Mouse (Mus musculus) hindbrain, embryonic 11.5 days (tissue): Measurements from ENCODE around the gene Afg3l1. TPM values are rescaled to one million over a fixed set of nuclear protein-coding genes. Genes with fewer than 3 reads are reported as not detected.
"Not testable (repeated sequence)": the region's sequence is repeated elsewhere in the genome, so short reads cannot be mapped to it uniquely, and the experiment has no call there.

ENCODE experiments used
- ATAC-seq: fragments of 200-750 bp; cut with Nextera tagmentation; 2 replicates; pipeline ENCODE4 v1.8.0; 2017; ENCODE audit warnings: mild to moderate bottlenecking, moderate TSS enrichment, moderate library complexity; ENCODE audit not compliant: low FRiP score
- DNase-seq: peaks from one replicate; pipeline ENCODE4 v3.0.0-alpha.2; 2015; ENCODE audit warnings: low spot score
- H3K27ac ChIP-seq: fragments of 300-500 bp; sonication (generic); 2 replicates; pipeline ENCODE4 v1.5.1; 2014; ENCODE audit warnings: mild to moderate bottlenecking, low read depth, low read length
- H3K27me3 ChIP-seq: fragments of 300-500 bp; sonication (generic); 2 replicates; pipeline ENCODE4 v1.6.1; 2014; ENCODE audit warnings: mild to moderate bottlenecking, low read length, moderate library complexity, mixed read lengths; ENCODE audit not compliant: control insufficient read depth, insufficient read depth
- H3K36me3 ChIP-seq: fragments of 300-500 bp; sonication (generic); 2 replicates; pipeline ENCODE4 v1.6.1; 2014; ENCODE audit warnings: mild to moderate bottlenecking, low read length, moderate library complexity, mixed read lengths; ENCODE audit not compliant: control insufficient read depth, insufficient read depth
- H3K4me1 ChIP-seq: fragments of 300-500 bp; sonication (generic); replicated peaks from 2 replicates; pipeline ENCODE4 v1.6.1; 2014; ENCODE audit warnings: low read length, mixed read lengths; ENCODE audit not compliant: control insufficient read depth, insufficient read depth
- H3K4me2 ChIP-seq: fragments of 300-500 bp; sonication (generic); replicated peaks from 2 replicates; pipeline ENCODE4 v1.6.1; 2014; ENCODE audit warnings: mild to moderate bottlenecking, low read depth, low read length
- H3K4me3 ChIP-seq: fragments of 300-500 bp; sonication (generic); 2 replicates; pipeline ENCODE4 v1.5.1; 2014; ENCODE audit warnings: low read depth, low read length
- H3K9ac ChIP-seq: fragments of 300-500 bp; sonication (generic); 2 replicates; pipeline ENCODE4 v1.6.1; 2014; ENCODE audit warnings: low read depth, low read length
- H3K9me3 ChIP-seq: fragments of 300-500 bp; sonication (generic); 2 replicates; pipeline ENCODE4 v1.6.1; 2016; ENCODE audit warnings: low read length; ENCODE audit not compliant: control insufficient read depth
- WGBS: fragments of 180-500 bp; shearing (Covaris S2); extraction: QIAGEN DNeasy Blood & Tissue Kit; methylation state at CpG from one replicate; pipeline ENCODE4 v1.1.7; 2014; 5-methylcytosine and 5-hydroxymethylcytosine counted together
- polyA plus RNA-seq: library from polyadenylated mRNA; unstranded; fragments of >200 nt; fragmentation: Nextera tagmentation; extraction: Ambion mirVana; gene quantifications from 2 replicates; pipeline ENCODE4 v1.2.1, GENCODE M21; 2014

The Afg3l1 gene
- polyA plus RNA-seq, 1 experiment from 2014 or later = 30.7 TPM

GRCm38 (mm10) chr8:123441788-123442187 lies 35.9 kb upstream of the Afg3l1 start:
- H3K9me3 ChIP-seq = no peaks in the 10 kb centered on the region
- no peak overlapping the region for H3K4me3 ChIP-seq
- no peaks in the 10 kb centered on the region; the same call in 1 of the 2 replicates for H3K4me1 ChIP-seq
- no peaks in the 10 kb centered on the region for H3K36me3 ChIP-seq
- H3K4me2 ChIP-seq = no peak overlapping the region
- no peak overlapping the region for H3K9ac ChIP-seq
- ATAC-seq (no peak), DNase-seq (no peak)
- H3K27ac ChIP-seq = no peak overlapping the region
- WGBS = 89% methylated on average over 2 of the region's 2 CpGs
- no peaks in the 10 kb centered on the region for H3K27me3 ChIP-seq

- no peak overlapping the region for H3K4me3 ChIP-seq
- no peaks in the 10 kb centered on the region for H3K36me3 ChIP-seq
- H3K27me3 ChIP-seq = no peaks in the 10 kb centered on the region
- ATAC-seq = peak; percentile 47
- H3K27ac ChIP-seq = no peak overlapping the region
- no peak overlapping the region for H3K4me2 ChIP-seq
- no peaks in the 10 kb centered on the region for H3K9me3 ChIP-seq
- H3K4me1 ChIP-seq = no peaks in the 10 kb centered on the region; the same call in 1 of the 2 replicates
- WGBS = 80% methylated on average over 5 of the region's 5 CpGs
- peak overlapping the region; percentile 70 for H3K9ac ChIP-seq
- no peak for DNase-seq
These were observed 35.4 kb upstream of the Afg3l1 start for GRCm38 (mm10) chr8:123442351-123442750.

- ATAC-seq = peak; percentile 96
- 2% methylated on average over 41 of the region's 41 CpGs for WGBS
- Histone ChIP-seq H3K4me1 (no peaks in the 10 kb centered on the region; the same call in 1 of the 2 replicates), H3K27ac (peak overlapping the region; percentile 42), H3K36me3 (no peaks in the 10 kb centered on the region), H3K27me3 (no peaks in the 10 kb centered on the region), H3K4me2 (peak overlapping the region; percentile 56), H3K9me3 (no peaks in the 10 kb centered on the region), H3K4me3 (peak overlapping the region; percentile 50), H3K9ac (peak overlapping the region; percentile 70)
- DNase-seq = peak; percentile 93
These were observed 34.7 kb upstream of the Afg3l1 start for GRCm38 (mm10) chr8:123442871-123443575.

- 51% methylated on average over 4 of the region's 4 CpGs for WGBS
- Histone ChIP-seq H3K4me1 (no peaks in the 10 kb centered on the region; the same call in 1 of the 2 replicates), H3K27ac (peak overlapping the region; percentile 42; the same call in 1 of the 2 replicates), H3K9ac (peak overlapping the region; percentile 70), H3K4me3 (peak overlapping the region; percentile 50), H3K4me2 (peak overlapping the region; percentile 56), H3K36me3 (no peaks in the 10 kb centered on the region), H3K27me3 (no peaks in the 10 kb centered on the region), H3K9me3 (no peaks in the 10 kb centered on the region)
- no peak for DNase-seq
- peak; percentile 4; the same call in 1 of the 2 replicates for ATAC-seq
These were observed 34.2 kb upstream of the Afg3l1 start for GRCm38 (mm10) chr8:123443576-123443921.

GRCm38 (mm10) chr8:123444131-123444530 lies 33.6 kb upstream of the Afg3l1 start:
- no peaks in the 10 kb centered on the region for H3K9me3 ChIP-seq
- H3K4me2 ChIP-seq = no peak overlapping the region
- no peaks in the 10 kb centered on the region; the same call in 1 of the 2 replicates for H3K4me1 ChIP-seq
- ATAC-seq = no peak
- no peaks in the 10 kb centered on the region for H3K36me3 ChIP-seq
- no peak overlapping the region for H3K4me3 ChIP-seq
- H3K27ac ChIP-seq = no peak overlapping the region
- H3K27me3 ChIP-seq = no peaks in the 10 kb centered on the region
- 90% methylated on average over 6 of the region's 6 CpGs for WGBS
- H3K9ac ChIP-seq = no peak overlapping the region
- DNase-seq = no peak

- no peak for ATAC-seq
- Histone ChIP-seq H3K4me2 (no peak overlapping the region), H3K9ac (no peak overlapping the region)
These were observed 31.7 kb upstream of the Afg3l1 start for GRCm38 (mm10) chr8:123445981-123446380.

GRCm38 (mm10) chr8:123446799-123447198 lies 30.9 kb upstream of the Afg3l1 start:
- Histone ChIP-seq H3K4me1 (no peaks in the 10 kb centered on the region; the same call in 1 of the 2 replicates), H3K27ac (no peak overlapping the region), H3K4me3 (no peak overlapping the region), H3K9ac (no peak overlapping the region), H3K36me3 (no peaks in the 10 kb centered on the region), H3K27me3 (no peaks in the 10 kb centered on the region), H3K9me3 (no peaks in the 10 kb centered on the region), H3K4me2 (no peak overlapping the region)
- DNase-seq = no peak
- ATAC-seq = no peak
- WGBS = 85% methylated on average over 6 of the region's 6 CpGs

More at GRCm38 (mm10) chr8:123445981-123446380, 31.7 kb upstream of the Afg3l1 start:
- no peaks in the 10 kb centered on the region for H3K36me3 ChIP-seq
- H3K9me3 ChIP-seq = no peaks in the 10 kb centered on the region
- H3K4me1 ChIP-seq = no peaks in the 10 kb centered on the region; the same call in 1 of the 2 replicates
- no peak overlapping the region for H3K4me3 ChIP-seq
- H3K27me3 ChIP-seq = no peaks in the 10 kb centered on the region
- no peak overlapping the region for H3K27ac ChIP-seq
- DNase-seq = no peak
- WGBS = 86% methylated on average over 10 of the region's 10 CpGs

GRCm38 (mm10) chr8:123450783-123451182 lies 26.9 kb upstream of the Afg3l1 start:
- Histone ChIP-seq H3K27me3 (no peaks in the 10 kb centered on the region), H3K4me3 (no peak overlapping the region), H3K27ac (no peak overlapping the region), H3K36me3 (peaks cover 2% of the 10 kb centered on the region; the same call in 1 of the 2 replicates), H3K4me1 (no peaks in the 10 kb centered on the region), H3K9ac (no peak overlapping the region), H3K4me2 (no peak overlapping the region), H3K9me3 (no peaks in the 10 kb centered on the region)
- DNase-seq (no peak), ATAC-seq (no peak)
- 89% methylated on average over 5 of the region's 5 CpGs for WGBS

- H3K27ac ChIP-seq, H3K9me3 ChIP-seq, ATAC-seq, H3K4me2 ChIP-seq, H3K4me3 ChIP-seq, DNase-seq, H3K9ac ChIP-seq, H3K27me3 ChIP-seq, H3K4me1 ChIP-seq, H3K36me3 ChIP-seq: not testable (repeated sequence)
- 97% methylated on average over 11 of the region's 12 CpGs for WGBS
These were observed 26.0 kb upstream of the Afg3l1 start for GRCm38 (mm10) chr8:123451747-123452146.
